21 mouse cellular contexts compared by ENCODE assay signal in genomic region chr4:154358370-154358769, GRCm38 (mm10). TPM values are rescaled to one million over a fixed set of nuclear protein-coding genes. Genes with fewer than 3 reads are reported as not detected.
DNase-seq lines count a peak whose midpoint lies in the region; ATAC-seq and TF ChIP-seq lines count a peak whose summit lies in the region.
"Had no signal": no experiment of that assay in that cellular context is flagged by ENCODE, and none has a peak within 500 bp of the region (broad histone marks: within the 10 kb centered on the region; RNA-seq: fewer than 3 reads in every experiment).

No protein-coding gene starts in this region.

- peaks cover 11% of the 10 kb centered on the region for H3K36me3 ChIP-seq in heart, embryonic 13.5 days
- H3K36me3 ChIP-seq in midbrain, embryonic 10.5 days: peaks cover 3% of the 10 kb centered on the region; the same call in 1 of the 2 replicates
- H3K36me3 ChIP-seq in midbrain, embryonic 16.5 days (ENCODE audit: control insufficient read depth, insufficient read depth, low read length): no peaks in the 10 kb centered on the region
- no peaks in the 10 kb centered on the region for H3K36me3 ChIP-seq in heart, postnatal 0 days (replicated peaks; ENCODE audit: control insufficient read depth, insufficient read depth, low read length)
- H3K36me3 ChIP-seq in stomach, embryonic 15.5 days: no peaks in the 10 kb centered on the region
- H3K36me3 ChIP-seq: midbrain, embryonic 12.5 days had no signal

- H3K4me3 ChIP-seq in heart, embryonic 13.5 days: no peak overlapping the region
- H3K4me3 ChIP-seq in midbrain, embryonic 10.5 days: no peak overlapping the region
- no peak overlapping the region for H3K4me3 ChIP-seq in midbrain, embryonic 16.5 days (ENCODE audit: low read depth, low read length)
- H3K4me3 ChIP-seq in heart, postnatal 0 days (ENCODE audit: low read depth, low read length): no peak overlapping the region
- no peak overlapping the region for H3K4me3 ChIP-seq in stomach, embryonic 15.5 days (replicated peaks)
- H3K4me3 ChIP-seq: limb, embryonic 15.5 days; midbrain, embryonic 12.5 days had no signal

- H3K9me3 ChIP-seq in heart, embryonic 13.5 days: no peaks in the 10 kb centered on the region
- H3K9me3 ChIP-seq in midbrain, embryonic 10.5 days (replicated peaks): no peaks in the 10 kb centered on the region
- H3K9me3 ChIP-seq in midbrain, embryonic 16.5 days (replicated peaks; ENCODE audit: control insufficient read depth, low read length, poor library complexity, severe bottlenecking): no peaks in the 10 kb centered on the region
- no peaks in the 10 kb centered on the region for H3K9me3 ChIP-seq in heart, postnatal 0 days (replicated peaks; ENCODE audit: control insufficient read depth, low read length)
- no peaks in the 10 kb centered on the region for H3K9me3 ChIP-seq in stomach, embryonic 15.5 days
- H3K9me3 ChIP-seq: limb, embryonic 15.5 days; midbrain, embryonic 12.5 days had no signal

- no peak for ATAC-seq in heart, embryonic 13.5 days (ENCODE audit: extremely low read depth, insufficient number of reproducible peaks, low FRiP score, low TSS enrichment)
- no peak for ATAC-seq in midbrain, embryonic 16.5 days
- ATAC-seq in heart, postnatal 0 days (ENCODE audit: insufficient read depth, low read depth): no peak; the same call in 1 of the 2 replicates
- peak; percentile 48; the same call in 1 of the 2 replicates for ATAC-seq in stomach, embryonic 15.5 days (ENCODE audit: insufficient read depth, low FRiP score, low read depth)
- ATAC-seq in frontal cortex, adult (ENCODE audit: low TSS enrichment): no peak
- ATAC-seq: forebrain, embryonic 14.5 days had no signal

- H3K9ac ChIP-seq in heart, embryonic 13.5 days: peak overlapping the region; percentile 58
- no peak overlapping the region for H3K9ac ChIP-seq in midbrain, embryonic 16.5 days (ENCODE audit: low read depth, low read length)
- H3K9ac ChIP-seq in heart, postnatal 0 days (replicated peaks; ENCODE audit: low read depth, low read length): no peak overlapping the region
- H3K9ac ChIP-seq in stomach, embryonic 15.5 days: no peak overlapping the region
- H3K9ac ChIP-seq: limb, embryonic 15.5 days; liver, postnatal 0 days; midbrain, embryonic 12.5 days had no signal

- H3K4me2 ChIP-seq in heart, embryonic 13.5 days: 0 out of 2 replicates have a peak overlapping the region, but pooled peaks have one; percentile 5
- no peak overlapping the region for H3K4me2 ChIP-seq in midbrain, embryonic 16.5 days (ENCODE audit: low read length)
- no peak overlapping the region; the same call in 1 of the 2 replicates for H3K4me2 ChIP-seq in heart, postnatal 0 days (ENCODE audit: low read depth, low read length)
- no peak overlapping the region for H3K4me2 ChIP-seq in stomach, embryonic 15.5 days
- H3K4me2 ChIP-seq: limb, embryonic 15.5 days; midbrain, embryonic 12.5 days had no signal

- H3K27ac ChIP-seq in heart, embryonic 13.5 days (replicated peaks): peak overlapping the region; percentile 86
- peak overlapping the region; percentile 42 for H3K27ac ChIP-seq in midbrain, embryonic 10.5 days (replicated peaks)
- H3K27ac ChIP-seq in midbrain, embryonic 16.5 days (ENCODE audit: low read length): no peak overlapping the region
- peak overlapping the region; percentile 81 for H3K27ac ChIP-seq in heart, postnatal 0 days (ENCODE audit: low read depth)
- H3K27ac ChIP-seq in stomach, embryonic 15.5 days: peak overlapping the region; percentile 86
- H3K27ac ChIP-seq: limb, embryonic 15.5 days; midbrain, embryonic 12.5 days had no signal

- no peak for TF ChIP-seq EP300 in heart, postnatal 0 days (IDR thresholded peaks at IDR 0.05; ENCODE audit: low read depth)

- TF ChIP-seq CTCF in heart, postnatal 0 days (IDR thresholded peaks at IDR 0.05; ENCODE audit: low read depth): no peak

- DNase-seq in heart, postnatal 4 days: no peak
- no peak for DNase-seq in midbrain, embryonic 10.5 days (ENCODE audit: low spot score)
- peak; percentile 36 for DNase-seq in heart, postnatal 0 days (ENCODE audit: low spot score)
- DNase-seq in adrenal gland, postnatal 4 days (ENCODE audit: low spot score in 2 of 2): no peak
- DNase-seq: adrenal gland, postnatal 10 days; cerebellum, adult 9-11 months; kidney, adult 11 months; kidney, postnatal 10 days; layer of hippocampus, adult 9-11 months; liver, postnatal 0 days; right cerebral cortex, postnatal 14 days had no signal

- WGBS in heart, embryonic 13.5 days: 33% methylated on average over 5 of the region's 5 CpGs
- WGBS in midbrain, embryonic 10.5 days: 81% methylated on average over 5 of the region's 5 CpGs
- 58% methylated on average over 5 of the region's 5 CpGs for WGBS in midbrain, embryonic 16.5 days
- WGBS in heart, postnatal 0 days: 23% methylated on average over 5 of the region's 5 CpGs
- 60% methylated on average over 5 of the region's 5 CpGs for WGBS in stomach, embryonic 15.5 days

- H3K4me1 ChIP-seq in heart, embryonic 13.5 days: peaks cover 34% of the 10 kb centered on the region
- H3K4me1 ChIP-seq in midbrain, embryonic 10.5 days: peaks cover 20% of the 10 kb centered on the region
- H3K4me1 ChIP-seq in midbrain, embryonic 16.5 days (ENCODE audit: control insufficient read depth, insufficient read depth, low read length): 0 out of 2 replicates have a peak, but pooled peaks cover 3% of the 10 kb centered on the region
- peaks cover 23% of the 10 kb centered on the region for H3K4me1 ChIP-seq in heart, postnatal 0 days (ENCODE audit: control insufficient read depth, insufficient read depth)
- H3K4me1 ChIP-seq in stomach, embryonic 15.5 days: peaks cover 8% of the 10 kb centered on the region; the same call in 1 of the 2 replicates

- H3K27me3 ChIP-seq in heart, embryonic 13.5 days (replicated peaks): peaks cover 27% of the 10 kb centered on the region
- peaks cover 50% of the 10 kb centered on the region for H3K27me3 ChIP-seq in midbrain, embryonic 10.5 days (ENCODE audit: low read depth, poor library complexity, severe bottlenecking)
- H3K27me3 ChIP-seq in midbrain, embryonic 16.5 days (ENCODE audit: control insufficient read depth, insufficient read depth, low read depth, low read length): no peaks in the 10 kb centered on the region
- 0 out of 2 replicates have a peak, but pooled peaks cover 2% of the 10 kb centered on the region for H3K27me3 ChIP-seq in heart, postnatal 0 days (ENCODE audit: control insufficient read depth, insufficient read depth, low read length)
- 0 out of 2 replicates have a peak, but pooled peaks cover 5% of the 10 kb centered on the region for H3K27me3 ChIP-seq in stomach, embryonic 15.5 days (replicated peaks)
- H3K27me3 ChIP-seq: limb, embryonic 15.5 days had no signal

RNA-seq across cellular contexts. Expression of gene B230104I21Rik, which starts 22.4 kb away (rescaled TPM):
- polyA plus RNA-seq in heart, embryonic 13.5 days (2015; fragmentation: Nextera tagmentation; extraction: Ambion mirVana): not detected in 2 replicates
- total RNA-seq in heart, postnatal 4 days (2021): not detected
- polyA plus RNA-seq in midbrain, embryonic 10.5 days (2016; fragmentation: Nextera tagmentation; extraction: Ambion mirVana): 0.16 TPM in 1 of 2 replicates, not detected in the other
- 0.25 TPM in 1 of 2 replicates, not detected in the other for polyA plus RNA-seq in midbrain, embryonic 16.5 days (2015; fragmentation: Nextera tagmentation; extraction: Ambion mirVana)
- not detected in 2 replicates for total RNA-seq in heart, postnatal 0 days (2014; rRNA removed; ENCODE audit: low replicate concordance)
- polyA plus RNA-seq in heart, postnatal 0 days (2015; fragmentation: Nextera tagmentation; extraction: Ambion mirVana): not detected in 2 replicates
- polyA plus RNA-seq in stomach, embryonic 15.5 days (2015; fragmentation: Nextera tagmentation; extraction: Ambion mirVana): not detected in 2 replicates
- not detected for total RNA-seq in adrenal gland, postnatal 4 days (2021)
- total RNA-seq: adrenal gland, postnatal 10 days; gastrocnemius, adult 18-20 months; heart, postnatal 36 days; MEL had no signal
- polyA plus RNA-seq: forebrain, embryonic 14.5 days; limb, embryonic 15.5 days; liver, postnatal 0 days; midbrain, embryonic 12.5 days had no signal

RNA-seq across cellular contexts. Expression of gene Arhgef16, which starts 56.9 kb away (rescaled TPM):
- polyA plus RNA-seq in heart, embryonic 13.5 days (2015; fragmentation: Nextera tagmentation; extraction: Ambion mirVana): 2.3 and 2.5 TPM in 2 replicates
- 1 to 10 TPM in 1 of 2 experiments, under 1 TPM in 1; 0.99 to 1.0 TPM for total RNA-seq in heart, postnatal 4 days (2021)
- polyA plus RNA-seq in midbrain, embryonic 10.5 days (2016; fragmentation: Nextera tagmentation; extraction: Ambion mirVana): 1.4 and 1.6 TPM in 2 replicates
- polyA plus RNA-seq in midbrain, embryonic 16.5 days (2015; fragmentation: Nextera tagmentation; extraction: Ambion mirVana): 1.1 and 1.6 TPM in 2 replicates
- 2.6 and 3.5 TPM in 2 replicates for total RNA-seq in heart, postnatal 0 days (2014; rRNA removed; ENCODE audit: low replicate concordance)
- polyA plus RNA-seq in heart, postnatal 0 days (2015; fragmentation: Nextera tagmentation; extraction: Ambion mirVana): 0.49 and 0.62 TPM in 2 replicates
- 35.9 and 44.0 TPM in 2 replicates for polyA plus RNA-seq in stomach, embryonic 15.5 days (2015; fragmentation: Nextera tagmentation; extraction: Ambion mirVana)
- 1 to 10 TPM; 2.2 to 8.5 TPM for total RNA-seq in adrenal gland, postnatal 4 days (2021)
- total RNA-seq: MEL had no signal

Comparison
In these comparisons a context has a peak if more than half of its experiments do, and no peak if none do; other contexts are left out.
1. RNA of gene Arhgef16, which starts 56.9 kb away (polyA plus RNA-seq): 35.9 to 44.0 TPM in stomach, embryonic 15.5 days; 2.3 to 2.5 TPM in heart, embryonic 13.5 days, 1.1 to 1.6 TPM in midbrain, embryonic 16.5 days, 1.4 to 1.6 TPM in midbrain, embryonic 10.5 days and 0.49 to 0.62 TPM in heart, postnatal 0 days; every median in the first group is over 10 times any median in the second.